10 mouse cellular contexts compared by ENCODE assay signal in genomic region chr9:41182550-41182949, GRCm38 (mm10). TPM values are rescaled to one million over a fixed set of nuclear protein-coding genes. Genes with fewer than 3 reads are reported as not detected.
DNase-seq lines count a peak whose midpoint lies in the region; ATAC-seq and TF ChIP-seq lines count a peak whose summit lies in the region.
"Had no signal": no experiment of that assay in that cellular context is flagged by ENCODE, and none has a peak within 500 bp of the region (broad histone marks: within the 10 kb centered on the region; RNA-seq: fewer than 3 reads in every experiment).

No protein-coding gene starts in this region.

- H3K27ac ChIP-seq in kidney, embryonic 16.5 days (ENCODE audit: low read length) = no peak overlapping the region
- no peak overlapping the region for H3K27ac ChIP-seq in embryonic facial prominence, embryonic 14.5 days (replicated peaks; ENCODE audit: low read depth, low read length)
- no peak overlapping the region for H3K27ac ChIP-seq in kidney, postnatal 0 days
- no peak overlapping the region for H3K27ac ChIP-seq in lung, embryonic 14.5 days (ENCODE audit: low read depth)
- H3K27ac ChIP-seq: limb, embryonic 15.5 days; stomach, embryonic 15.5 days had no signal

- no peak overlapping the region for H3K4me3 ChIP-seq in kidney, embryonic 16.5 days (ENCODE audit: low read length)
- no peak overlapping the region for H3K4me3 ChIP-seq in embryonic facial prominence, embryonic 14.5 days (ENCODE audit: low read depth, low read length)
- H3K4me3 ChIP-seq in kidney, postnatal 0 days (replicated peaks; ENCODE audit: low read depth, low read length) = no peak overlapping the region
- no peak overlapping the region for H3K4me3 ChIP-seq in lung, embryonic 14.5 days (ENCODE audit: low read depth, low read length)
- H3K4me3 ChIP-seq: limb, embryonic 15.5 days; stomach, embryonic 15.5 days had no signal

- in situ Hi-C loops in Patski (cut with MboI; ENCODE audit: low pct_unique_long_range_greater_than_20kb) = loop anchor here (10.0 to 25.0 kb wide), 2 partner anchors 358 to 545 kb away; no protein-coding TSS in a partner anchor

- DNase-seq in kidney, adult 11 months = peak; percentile 36
- DNase-seq in Patski (ENCODE audit: low read depth, low spot score) = no peak
- DNase-seq in embryonic facial prominence, embryonic 14.5 days (ENCODE audit: low spot score) = peak; percentile 76
- peak; percentile 89 for DNase-seq in kidney, postnatal 0 days (ENCODE audit: low spot score)
- DNase-seq in lung, embryonic 14.5 days = peak; percentile 74
- peak; percentile 49 for DNase-seq in right cerebral cortex, postnatal 14 days
- DNase-seq in adrenal gland, postnatal 4 days (ENCODE audit: low spot score in 2 of 2) = no peak

- TF ChIP-seq CTCF in Patski (IDR thresholded peaks at IDR 0.05) = peak; percentile 85
- peak; percentile 91 for TF ChIP-seq CTCF in kidney, postnatal 0 days (IDR thresholded peaks at IDR 0.05; ENCODE audit: low read depth)
- peak; percentile 75 for TF ChIP-seq CTCF in lung, embryonic 14.5 days (IDR thresholded peaks at IDR 0.05; ENCODE audit: low read depth)

- no peaks in the 10 kb centered on the region for H3K9me3 ChIP-seq in kidney, embryonic 16.5 days (ENCODE audit: low read length)
- no peaks in the 10 kb centered on the region for H3K9me3 ChIP-seq in embryonic facial prominence, embryonic 14.5 days (ENCODE audit: control insufficient read depth, low read length)
- no peaks in the 10 kb centered on the region for H3K9me3 ChIP-seq in kidney, postnatal 0 days (replicated peaks; ENCODE audit: low read length)
- no peaks in the 10 kb centered on the region for H3K9me3 ChIP-seq in lung, embryonic 14.5 days (ENCODE audit: low read depth, low read length)
- H3K9me3 ChIP-seq: limb, embryonic 15.5 days; stomach, embryonic 15.5 days had no signal

- H3K27me3 ChIP-seq in kidney, embryonic 16.5 days (ENCODE audit: insufficient read depth, low read length) = no peaks in the 10 kb centered on the region
- H3K27me3 ChIP-seq in Patski = no peaks in the 10 kb centered on the region
- no peaks in the 10 kb centered on the region for H3K27me3 ChIP-seq in embryonic facial prominence, embryonic 14.5 days (replicated peaks; ENCODE audit: control insufficient read depth, insufficient read depth, low read length)
- no peaks in the 10 kb centered on the region for H3K27me3 ChIP-seq in kidney, postnatal 0 days (ENCODE audit: insufficient read depth, low read length)
- H3K27me3 ChIP-seq in lung, embryonic 14.5 days (ENCODE audit: insufficient read depth, low read length) = no peaks in the 10 kb centered on the region
- H3K27me3 ChIP-seq: limb, embryonic 15.5 days; stomach, embryonic 15.5 days had no signal

- peaks cover 13% of the 10 kb centered on the region for H3K4me1 ChIP-seq in kidney, embryonic 16.5 days (ENCODE audit: insufficient read depth, low read length)
- H3K4me1 ChIP-seq in embryonic facial prominence, embryonic 14.5 days (ENCODE audit: control insufficient read depth, insufficient read depth, low read length) = no peaks in the 10 kb centered on the region
- H3K4me1 ChIP-seq in kidney, postnatal 0 days (replicated peaks; ENCODE audit: insufficient read depth, low read length) = peaks cover 8% of the 10 kb centered on the region; the same call in 1 of the 2 replicates
- H3K4me1 ChIP-seq in lung, embryonic 14.5 days (ENCODE audit: insufficient read depth) = no peaks in the 10 kb centered on the region
- H3K4me1 ChIP-seq: limb, embryonic 15.5 days had no signal

- H3K4me2 ChIP-seq in kidney, embryonic 16.5 days (replicated peaks; ENCODE audit: low read depth, low read length) = no peak overlapping the region
- no peak overlapping the region for H3K4me2 ChIP-seq in embryonic facial prominence, embryonic 14.5 days (ENCODE audit: low read depth, low read length)
- no peak overlapping the region for H3K4me2 ChIP-seq in kidney, postnatal 0 days (ENCODE audit: low read length)
- H3K4me2 ChIP-seq in lung, embryonic 14.5 days = no peak overlapping the region
- H3K4me2 ChIP-seq: limb, embryonic 15.5 days; stomach, embryonic 15.5 days had no signal

- CTCF ChIA-PET in Patski (lab: Charles Lee) = interaction anchor here (0.9 to 6.5 kb wide), 7 partner anchors 9 to 193 kb away, joined by 3 to 46 read pairs (median 7); no protein-coding TSS in a partner anchor

- H3K9ac ChIP-seq in kidney, embryonic 16.5 days (replicated peaks; ENCODE audit: low read length) = no peak overlapping the region
- H3K9ac ChIP-seq in embryonic facial prominence, embryonic 14.5 days (ENCODE audit: low read depth, low read length) = no peak overlapping the region
- no peak overlapping the region for H3K9ac ChIP-seq in kidney, postnatal 0 days (ENCODE audit: low read depth, low read length)
- no peak overlapping the region for H3K9ac ChIP-seq in lung, embryonic 14.5 days
- H3K9ac ChIP-seq: limb, embryonic 15.5 days; stomach, embryonic 15.5 days had no signal

- POLR2A ChIA-PET in Patski (lab: Charles Lee) = no interaction called here

- ATAC-seq in kidney, embryonic 16.5 days (ENCODE audit: low FRiP score, low TSS enrichment) = no peak
- peak; percentile 75 for ATAC-seq in Patski
- ATAC-seq in embryonic facial prominence, embryonic 14.5 days (ENCODE audit: low read depth) = peak; percentile 70; the same call in 1 of the 2 replicates
- ATAC-seq in kidney, postnatal 0 days (replicated peaks; ENCODE audit: low FRiP score, low read depth) = no peak
- ATAC-seq in lung, embryonic 14.5 days (ENCODE audit: insufficient read depth) = peak; percentile 35

- H3K36me3 ChIP-seq in kidney, embryonic 16.5 days (ENCODE audit: insufficient read depth, low read length) = no peaks in the 10 kb centered on the region
- H3K36me3 ChIP-seq in embryonic facial prominence, embryonic 14.5 days (ENCODE audit: control insufficient read depth, insufficient read depth, low read length) = no peaks in the 10 kb centered on the region
- no peaks in the 10 kb centered on the region for H3K36me3 ChIP-seq in kidney, postnatal 0 days (ENCODE audit: insufficient read depth, low read length)
- no peaks in the 10 kb centered on the region for H3K36me3 ChIP-seq in lung, embryonic 14.5 days (ENCODE audit: insufficient read depth)
- H3K36me3 ChIP-seq: limb, embryonic 15.5 days; stomach, embryonic 15.5 days had no signal

RNA-seq across cellular contexts. Expression of gene Ubash3b, which starts 21.1 kb away (rescaled TPM):
- 6.8 and 7.5 TPM in 2 replicates for polyA plus RNA-seq in kidney, embryonic 16.5 days (2015; fragmentation: Nextera tagmentation; extraction: Ambion mirVana)
- polyA plus RNA-seq in Patski (2021) = 8.9 TPM
- 10.5 and 12.1 TPM in 2 replicates for polyA plus RNA-seq in embryonic facial prominence, embryonic 14.5 days (2014; fragmentation: Nextera tagmentation; extraction: Ambion mirVana)
- polyA plus RNA-seq in kidney, postnatal 0 days (2015; fragmentation: Nextera tagmentation; extraction: Ambion mirVana) = 7.5 TPM in 2 replicates
- polyA plus RNA-seq in lung, embryonic 14.5 days (2014; fragmentation: Nextera tagmentation; extraction: Ambion mirVana) = 6.2 and 8.0 TPM in 2 replicates
- total RNA-seq in adrenal gland, postnatal 4 days (2021) = 1 to 10 TPM; 6.5 to 6.7 TPM

Comparison
In these comparisons a context has a peak if more than half of its experiments do, and no peak if none do; other contexts are left out.
1. DNase-seq: peak in kidney, adult 11 months (single experiment), embryonic facial prominence, embryonic 14.5 days (single experiment), kidney, postnatal 0 days (single experiment), lung, embryonic 14.5 days (single experiment) and right cerebral cortex, postnatal 14 days (single experiment); none in Patski (single experiment) and adrenal gland, postnatal 4 days (0 of 2).
2. ATAC-seq: peak in Patski (single experiment), embryonic facial prominence, embryonic 14.5 days (single experiment) and lung, embryonic 14.5 days (single experiment); none in kidney, embryonic 16.5 days (single experiment) and kidney, postnatal 0 days (single experiment).
3. Peak in every context shown above with its lines, with median percentiles within 50 percentile points of each other: CTCF ChIP-seq.